Mouse (Mus musculus) lung, adult 2 months (tissue): ENCODE results near the gene Epha1. TPM values are rescaled to one million over a fixed set of nuclear protein-coding genes. Genes with fewer than 3 reads are reported as not detected.

Source experiments
- DNase-seq: peaks from one replicate; pipeline ENCODE4 v3.0.0; 2022
- H3K4me1 ChIP-seq: fragments of 200-500 bp; 2 replicates; pipeline ENCODE4 v1.6.1; 2011; ENCODE audit warnings: low read length; ENCODE audit not compliant: control insufficient read depth, insufficient read depth
- H3K4me3 ChIP-seq: fragments of 200-500 bp; replicated peaks from 2 replicates; pipeline ENCODE3; 2011; ENCODE audit warnings: low read depth, mild to moderate bottlenecking, control low read depth, low read length; ENCODE audit errors: extremely low read depth
- CTCF ChIP-seq: fragments of 200-500 bp; IDR thresholded peaks from 2 replicates; pipeline ENCODE4 v1.5.1; 2011; ENCODE audit warnings: mild to moderate bottlenecking, low read length, control low read depth; ENCODE audit not compliant: insufficient read depth
- POLR2A ChIP-seq: fragments of 200-500 bp; IDR thresholded peaks from 2 replicates; pipeline ENCODE4 v1.6.1; 2011; ENCODE audit warnings: low read depth, mild to moderate bottlenecking, control low read depth, low read length, borderline replicate concordance; ENCODE audit errors: extremely low read depth
- WGBS: fragments of 180-500 bp; shearing (Covaris S2); methylation state at CpG from one replicate; pipeline ENCODE4 v1.1.7; 2018; 5-methylcytosine and 5-hydroxymethylcytosine counted together
- polyA plus RNA-seq: library from polyadenylated mRNA; depleted of rRNA; stranded (reverse); fragments of >200 nt; gene quantifications from 2 replicates; pipeline ENCODE4 v1.2.3, GENCODE M21; 2012

Gene Epha1
- polyA plus RNA-seq, 1 experiment = 26.7 TPM

DNA sequence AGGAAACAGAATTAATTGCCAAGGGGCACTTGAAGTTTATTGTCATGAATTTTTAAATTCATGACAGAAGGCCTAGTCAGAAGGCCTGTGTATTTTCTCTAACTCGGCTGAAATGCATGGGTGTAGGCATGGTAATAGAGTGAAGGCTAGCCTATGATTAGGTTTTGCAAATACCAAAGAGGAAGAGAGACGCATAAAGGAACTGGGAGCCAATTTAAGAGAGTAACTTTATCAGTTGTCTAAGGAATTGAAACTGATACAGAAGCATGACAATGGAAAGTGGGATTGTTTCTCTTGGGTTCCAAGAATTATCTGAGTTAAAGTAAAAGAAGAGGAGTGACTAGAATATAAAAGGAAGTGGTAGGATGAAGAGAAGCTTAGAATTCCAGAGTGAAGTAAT is 33.9 kb downstream of the Epha1 start:
- TF ChIP-seq CTCF (no peak), POLR2A (no peak)
- Histone ChIP-seq H3K4me1 (no peaks in the 10 kb centered on the region), H3K4me3 (no peak overlapping the region)
- DNase-seq = no peak
- WGBS = 83% methylated on average over 2 of the region's 2 CpGs

DNA sequence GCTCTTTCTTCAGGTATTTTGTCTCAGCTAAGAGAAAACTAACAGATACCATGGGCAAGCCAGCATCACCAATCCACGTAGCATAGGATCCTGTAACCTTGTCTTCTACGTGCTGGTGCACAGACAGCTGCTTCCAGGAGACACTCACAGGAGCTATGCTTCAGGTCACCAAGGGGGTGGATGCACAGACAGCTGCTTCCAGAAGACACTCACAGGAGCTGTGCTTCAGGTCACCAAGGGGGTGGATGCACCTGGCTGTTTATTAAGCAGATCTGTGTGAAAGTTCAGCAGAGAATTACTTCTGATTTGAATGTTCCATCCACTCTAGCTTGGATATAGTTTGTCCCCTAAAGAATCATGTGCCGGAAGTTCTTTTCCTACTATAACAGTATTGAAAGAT is 42.1 kb downstream of the Epha1 start:
- H3K4me3 ChIP-seq = no peak overlapping the region
- 92% methylated on average over 3 of the region's 3 CpGs for WGBS
- no peak for DNase-seq
- no peaks in the 10 kb centered on the region for H3K4me1 ChIP-seq
- TF ChIP-seq POLR2A (no peak), CTCF (no peak)

DNA sequence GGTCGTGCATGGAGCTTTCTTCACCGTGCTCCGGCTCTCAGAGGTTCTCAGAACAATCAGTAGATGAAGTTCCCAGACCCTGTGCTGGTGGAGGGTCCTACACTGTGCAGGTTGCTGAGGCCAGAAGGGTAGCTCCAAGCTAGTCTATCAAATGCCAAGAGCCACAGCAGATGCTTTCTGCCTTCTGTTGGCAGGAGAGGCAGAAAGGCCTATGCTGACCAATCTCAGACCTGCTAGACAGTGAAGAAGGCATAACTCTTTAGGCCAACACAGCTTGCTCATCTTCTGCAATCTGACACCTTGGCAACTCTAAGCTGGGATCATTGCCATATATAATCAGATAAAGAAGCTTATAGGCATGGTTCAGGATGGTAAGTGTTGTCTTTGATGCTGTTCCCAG is 42.9 kb downstream of the Epha1 start:
- TF ChIP-seq CTCF (no peak), POLR2A (no peak)

DNA sequence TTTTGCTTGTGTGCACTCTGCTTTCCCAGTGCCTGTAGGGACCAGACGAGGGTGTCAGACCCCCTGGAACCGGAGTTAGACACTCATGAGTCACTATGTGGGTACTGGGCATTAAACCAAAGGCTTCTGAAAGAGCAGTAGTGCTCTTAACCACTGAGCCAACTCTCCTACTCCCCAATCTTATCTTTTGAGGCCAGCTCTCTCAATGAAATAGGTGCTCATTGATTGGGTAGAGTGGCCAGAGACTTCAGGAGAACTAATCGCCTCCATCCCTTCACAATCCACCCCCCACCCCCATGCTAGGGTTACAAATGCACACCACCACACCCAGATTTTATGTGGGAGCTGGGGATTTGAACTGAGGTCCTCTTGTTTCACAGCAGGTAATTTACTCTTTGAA is 44.3 kb downstream of the Epha1 start:
- TF ChIP-seq POLR2A (no peak), CTCF (no peak)
- Histone ChIP-seq H3K4me1 (peaks cover 3% of the 10 kb centered on the region), H3K4me3 (no peak overlapping the region)
- 78% methylated on average over 3 of the region's 3 CpGs for WGBS
- no peak for DNase-seq

More for the DNA sequence above, 42.9 kb downstream of the Epha1 start:
- WGBS = 68% methylated on average over 3 of the region's 3 CpGs
- Histone ChIP-seq H3K4me3 (no peak overlapping the region), H3K4me1 (no peaks in the 10 kb centered on the region)
- no peak for DNase-seq

DNA sequence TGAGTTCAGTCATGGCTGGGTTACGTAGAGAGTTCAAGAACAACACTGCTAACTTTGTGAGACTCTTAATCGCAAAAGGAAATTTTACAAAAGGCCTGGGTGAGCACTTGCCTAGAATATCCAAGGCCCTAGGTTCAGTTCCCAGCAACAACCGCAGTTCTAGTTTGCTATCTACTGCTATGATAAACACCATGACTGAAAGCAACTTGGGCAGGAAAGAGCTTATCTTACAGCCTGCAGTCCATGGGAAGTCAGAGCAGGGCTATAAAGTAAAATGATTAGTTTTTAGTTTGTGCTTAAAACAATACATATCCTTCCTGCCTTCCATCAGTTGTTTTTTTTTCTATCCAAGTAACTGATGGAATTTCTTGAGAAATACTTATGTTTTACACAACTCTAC is 46.6 kb downstream of the Epha1 start:
- WGBS = 82% methylated on average over 3 of the region's 3 CpGs
- DNase-seq = no peak
- Histone ChIP-seq H3K4me1 (peaks cover 5% of the 10 kb centered on the region), H3K4me3 (no peak overlapping the region)
- TF ChIP-seq CTCF (no peak), POLR2A (no peak)

DNA sequence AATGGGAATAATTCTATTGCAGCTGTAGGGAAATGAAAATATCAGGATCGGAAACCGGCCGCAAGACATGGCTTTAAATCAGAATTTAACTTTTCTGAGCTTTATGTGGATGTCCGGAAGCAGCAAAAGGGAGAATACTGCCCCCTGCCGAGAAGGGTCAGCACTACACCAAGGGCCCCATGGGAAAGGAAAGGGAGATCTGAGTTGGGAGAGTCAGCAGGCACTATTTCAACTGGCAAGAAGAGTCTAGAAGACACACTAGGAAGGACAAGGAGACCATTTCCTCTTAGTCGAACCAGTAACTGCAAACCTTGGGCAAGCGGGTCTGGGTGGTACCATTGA is 47.8 kb downstream of the Epha1 start:
- DNase-seq = peak; percentile 78
- WGBS = 10% methylated on average over 7 of the region's 7 CpGs
- Histone ChIP-seq H3K4me1 (peaks cover 5% of the 10 kb centered on the region), H3K4me3 (peak overlapping the region; percentile 44)
- no peak for TF ChIP-seq POLR2A
- peak; percentile 82 for TF ChIP-seq CTCF

DNA sequence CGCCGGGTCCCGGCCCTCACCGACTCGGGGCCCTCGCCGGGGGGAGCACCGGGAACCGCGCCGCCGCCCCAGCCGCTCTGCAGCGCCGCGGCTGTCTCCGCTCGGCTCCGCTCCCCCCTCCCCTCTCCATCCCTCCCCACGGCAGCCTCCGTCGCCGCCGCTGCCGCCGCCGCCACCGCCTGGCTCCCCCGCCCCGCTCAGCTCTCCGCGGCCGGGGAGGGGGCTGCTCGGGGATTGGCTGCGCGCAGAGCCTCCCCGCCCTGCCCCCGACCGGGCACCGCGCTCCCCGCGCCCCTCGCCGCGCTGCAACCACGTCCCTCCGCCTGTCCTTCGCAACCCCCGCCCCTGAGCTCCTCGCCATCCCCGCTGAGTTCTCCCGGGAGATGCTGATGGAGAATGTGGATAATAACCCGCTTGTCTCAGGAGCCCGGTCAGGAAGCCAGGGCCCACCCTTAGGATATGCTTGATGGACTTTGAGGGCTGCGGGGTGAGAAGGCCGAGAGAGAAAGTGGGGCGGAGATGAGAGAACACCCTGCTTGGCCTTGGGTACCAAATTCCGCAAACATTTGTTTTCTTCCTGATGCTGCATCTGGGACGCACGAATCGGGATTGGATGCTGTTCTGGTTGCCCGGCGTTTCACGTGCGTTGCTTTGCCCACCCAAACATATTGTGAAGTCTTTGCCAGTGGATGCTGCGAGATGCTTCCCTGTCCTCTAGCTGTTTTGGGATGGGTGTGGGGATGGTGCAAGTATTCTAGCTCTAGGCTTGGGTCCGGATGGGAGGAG is 48.4 kb downstream of the Epha1 start, which contains the start of gene Fam131b:
Gene Fam131b (minus strand): TSS at position 162 of the 786 bp plus-strand sequence.
- peak; percentile 12 for DNase-seq
- under 1% methylated on average over 44 of the region's 68 CpGs for WGBS
- Histone ChIP-seq H3K4me1 (peaks cover 5% of the 10 kb centered on the region), H3K4me3 (peak within 1 kb of the TSS; percentile 44)
- TF ChIP-seq CTCF = no peak
- no peak for TF ChIP-seq POLR2A

DNA sequence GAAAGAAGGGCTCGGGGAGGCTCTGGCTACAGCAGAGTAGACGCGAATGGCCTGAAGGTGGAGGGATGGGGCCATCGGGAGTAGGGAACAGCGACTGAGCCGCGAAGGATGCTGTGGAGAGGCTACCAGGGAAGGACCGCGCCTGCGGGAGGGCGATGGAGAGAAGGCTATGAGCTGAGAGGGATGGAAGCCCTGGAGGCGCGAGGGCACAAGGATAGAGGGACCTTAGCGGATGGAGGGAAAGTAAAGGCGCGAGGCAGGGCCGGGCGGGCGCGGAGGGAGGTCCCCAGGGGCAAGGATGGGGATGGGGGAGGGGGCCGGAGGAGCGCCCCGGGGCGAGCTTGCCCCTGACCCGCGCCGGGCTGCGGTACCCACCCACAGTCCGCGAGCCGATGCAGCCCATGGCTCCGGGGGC is 49.0 kb downstream of the Epha1 start:
- TF ChIP-seq CTCF (no peak), POLR2A (no peak)
- Histone ChIP-seq H3K4me3 (no peak overlapping the region), H3K4me1 (peaks cover 5% of the 10 kb centered on the region)
- no peak for DNase-seq
- under 1% methylated on average over 27 of the region's 32 CpGs for WGBS

DNA sequence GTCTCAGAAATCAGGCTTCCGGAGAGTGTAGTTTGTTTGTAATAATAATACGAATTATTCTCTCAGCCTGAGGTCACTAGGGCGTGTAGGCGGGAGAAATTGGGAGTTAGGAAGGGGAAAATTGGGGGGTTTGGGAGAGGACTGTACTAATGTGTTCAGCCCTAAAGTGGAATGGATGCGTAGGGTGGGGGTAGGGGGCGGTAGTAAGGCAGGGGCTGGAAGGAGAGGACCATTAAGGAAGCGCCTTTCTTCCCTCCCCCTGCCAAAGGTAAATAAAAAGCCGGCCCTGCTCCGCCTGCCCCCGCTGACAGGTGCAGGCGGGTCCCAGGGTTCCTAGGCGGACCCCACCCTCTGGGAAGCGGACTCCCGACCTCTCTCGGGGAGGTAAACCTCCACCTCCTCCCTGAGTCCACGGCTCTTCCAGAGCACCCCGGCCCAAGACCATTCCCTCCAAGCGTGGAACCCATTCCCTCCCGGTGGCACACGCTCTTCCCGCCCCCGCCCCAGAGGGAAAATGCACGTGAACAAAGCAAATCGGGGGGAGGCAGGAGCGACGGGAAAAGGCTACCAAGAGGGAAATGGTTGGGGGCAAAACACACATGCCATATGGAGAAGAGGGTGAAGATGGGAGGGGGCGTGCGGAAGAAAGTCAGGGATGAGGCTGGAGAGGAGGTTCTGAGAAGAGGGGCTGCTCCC is 49.5 kb downstream of the Epha1 start:
- TF ChIP-seq CTCF = no peak
- no peak for TF ChIP-seq POLR2A
- DNase-seq = no peak
- Histone ChIP-seq H3K4me3 (no peak overlapping the region), H3K4me1 (peaks cover 5% of the 10 kb centered on the region)
- 5% methylated on average over 28 of the region's 28 CpGs for WGBS

DNA sequence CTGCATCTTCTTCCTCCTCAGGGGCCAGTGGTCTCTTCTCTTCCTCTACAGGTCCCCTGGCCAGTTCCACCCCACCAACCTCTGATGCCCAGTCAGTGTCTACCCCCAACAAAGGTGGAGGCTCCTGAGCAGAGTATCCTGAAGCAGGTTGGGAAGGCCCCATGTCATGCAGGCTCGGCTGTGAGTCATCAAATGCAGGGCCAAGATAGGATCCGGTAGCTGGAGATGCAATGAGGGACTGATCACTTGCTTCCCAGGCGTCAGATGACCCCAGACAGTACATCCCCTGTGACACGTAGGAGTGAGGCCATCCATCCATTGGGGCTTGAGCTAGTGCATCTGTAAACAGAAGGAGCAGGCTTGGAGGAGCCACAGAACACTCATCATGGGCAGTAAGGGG is 54.8 kb downstream of the Epha1 start:
- Histone ChIP-seq H3K4me3 (no peak overlapping the region), H3K4me1 (no peaks in the 10 kb centered on the region)
- WGBS = 71% methylated on average over 4 of the region's 4 CpGs
- TF ChIP-seq POLR2A = no peak
- TF ChIP-seq CTCF = no peak
- no peak for DNase-seq
